Mouse (Mus musculus): ENCODE results near the gene Gsg1l2.
A peak's percentile ranks its signal among the peaks of the same experiment; 100 is the strongest.

DNA sequence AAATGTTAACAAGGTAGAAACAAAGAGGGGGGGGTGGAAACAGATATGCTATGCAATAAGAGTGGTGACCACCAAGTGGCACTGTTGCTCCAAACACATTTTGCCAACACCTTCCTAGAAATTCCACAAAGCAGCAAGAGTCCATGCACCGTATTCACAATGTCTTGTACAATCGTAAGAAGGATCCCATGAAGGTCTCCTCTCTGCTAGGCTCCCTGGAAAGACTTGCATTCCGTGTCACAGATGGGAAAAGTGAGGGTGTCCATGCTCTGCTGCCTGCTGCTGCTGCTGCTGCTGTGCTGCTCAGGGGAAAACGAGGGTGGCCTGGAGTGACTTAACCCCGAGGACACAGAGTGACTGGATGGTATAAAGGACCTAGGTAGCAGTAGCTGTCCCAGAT is 45.2 kb downstream of the Gsg1l2 start:
- TF ChIP-seq CTCF (IDR thresholded peaks at IDR 0.05; ENCODE audit: borderline replicate concordance, insufficient read depth, low read depth, low read length) (peak; percentile 63), POLR2A (IDR thresholded peaks at IDR 0.05; ENCODE audit: borderline replicate concordance, insufficient read depth, low read length) (no peak)
